ENCODE assay signal across 15 mouse cellular contexts in genomic region chr2:5824685-5825084, GRCm38 (mm10). TPM values are rescaled to one million over a fixed set of nuclear protein-coding genes. Genes with fewer than 3 reads are reported as not detected.
DNase-seq lines count a peak whose midpoint lies in the region; ATAC-seq and TF ChIP-seq lines count a peak whose summit lies in the region.
"Had no signal": no experiment of that assay in that cellular context is flagged by ENCODE, and none has a peak within 500 bp of the region (broad histone marks: within the 10 kb centered on the region; RNA-seq: fewer than 3 reads in every experiment).

No protein-coding gene starts in this region.

- H3K4me2 ChIP-seq in liver, embryonic 15.5 days = no peak overlapping the region
- H3K4me2 ChIP-seq in liver, embryonic 11.5 days = no peak overlapping the region
- no peak overlapping the region for H3K4me2 ChIP-seq in liver, postnatal 0 days (ENCODE audit: low read depth, low read length)
- H3K4me2 ChIP-seq: hindbrain, embryonic 14.5 days; intestine, embryonic 15.5 days; lung, embryonic 14.5 days; neural tube, embryonic 13.5 days had no signal

- TF ChIP-seq POLR2A in MEL (IDR thresholded peaks at IDR 0.05; ENCODE audit: control insufficient read depth in 1 of 2, insufficient read depth in 1 of 2, low read depth in 1 of 2, low read length in 2 of 2, poor library complexity in 1 of 2) = no peak

- no peaks in the 10 kb centered on the region for H3K27me3 ChIP-seq in liver, embryonic 15.5 days
- no peaks in the 10 kb centered on the region for H3K27me3 ChIP-seq in liver, embryonic 11.5 days (replicated peaks; ENCODE audit: control insufficient read depth, insufficient read depth, low read length)
- H3K27me3 ChIP-seq in MEL (ENCODE audit: control insufficient read depth in 1 of 2, insufficient read depth in 2 of 2, low read length in 2 of 2) = no peaks in the 10 kb centered on the region
- H3K27me3 ChIP-seq in liver, postnatal 0 days (ENCODE audit: insufficient read depth, low read length) = no peaks in the 10 kb centered on the region
- H3K27me3 ChIP-seq in splenic B cell, adult 2 months (ENCODE audit: control insufficient read depth, insufficient read depth, low read length, poor library complexity, severe bottlenecking) = no peaks in the 10 kb centered on the region
- H3K27me3 ChIP-seq: intestine, embryonic 15.5 days; neural tube, embryonic 13.5 days had no signal

- DNase-seq in liver, embryonic 11.5 days (ENCODE audit: low spot score) = no peak
- peak; percentile 88 for DNase-seq in MEL (ENCODE audit: low read depth, low spot score)
- no peak for DNase-seq in liver, postnatal 0 days
- DNase-seq in splenic B cell, adult 2 months (ENCODE audit: low read depth, low spot score) = peak; percentile 49
- no peak for DNase-seq in lung, postnatal 4 days
- no peak for DNase-seq in heart, postnatal 4 days
- DNase-seq: adrenal gland, adult 2 months; gastrocnemius, postnatal 14 days; thymus, postnatal 4 days had no signal

- peaks cover 54% of the 10 kb centered on the region for H3K36me3 ChIP-seq in liver, embryonic 15.5 days (replicated peaks)
- peaks cover 21% of the 10 kb centered on the region for H3K36me3 ChIP-seq in liver, embryonic 11.5 days (ENCODE audit: control insufficient read depth, insufficient read depth, low read length)
- H3K36me3 ChIP-seq in MEL (ENCODE audit: control insufficient read depth in 1 of 2, insufficient read depth in 2 of 2, low read length in 2 of 2) = peaks cover 11 to 12% of the 10 kb centered on the region in 2 experiments
- H3K36me3 ChIP-seq in liver, postnatal 0 days (replicated peaks; ENCODE audit: insufficient read depth, low read length) = peaks cover 16% of the 10 kb centered on the region
- peaks cover 7% of the 10 kb centered on the region for H3K36me3 ChIP-seq in splenic B cell, adult 2 months (ENCODE audit: control insufficient read depth, insufficient read depth, low read length, poor library complexity, severe bottlenecking)

- WGBS in liver, embryonic 15.5 days (ENCODE audit: insufficient replicate concordance) = 32% methylated on average over 5 of the region's 5 CpGs
- 60% methylated on average over 5 of the region's 5 CpGs for WGBS in liver, embryonic 11.5 days
- WGBS in liver, postnatal 0 days (ENCODE audit: insufficient replicate concordance) = 37% methylated on average over 5 of the region's 5 CpGs

- no peak for TF ChIP-seq EP300 in MEL (IDR thresholded peaks at IDR 0.05; ENCODE audit: low read depth in 1 of 2, low read length in 2 of 2)
- TF ChIP-seq EP300 in liver, postnatal 0 days (IDR thresholded peaks at IDR 0.05; ENCODE audit: low read depth) = no peak

- H3K27ac ChIP-seq in liver, embryonic 15.5 days (replicated peaks) = peak overlapping the region; percentile 55
- no peak overlapping the region; the same call in 1 of the 2 replicates for H3K27ac ChIP-seq in liver, embryonic 11.5 days (ENCODE audit: low read depth, low read length)
- peak overlapping the region; percentile 44; the same call in 1 of the 2 replicates for H3K27ac ChIP-seq in MEL (ENCODE audit: control insufficient read depth, low read depth, low read length)
- H3K27ac ChIP-seq in liver, postnatal 0 days (ENCODE audit: low read depth) = peak overlapping the region; percentile 75
- H3K27ac ChIP-seq: hindbrain, embryonic 14.5 days; intestine, embryonic 15.5 days; limb, embryonic 10.5 days; neural tube, embryonic 13.5 days had no signal

- H3K9ac ChIP-seq in liver, embryonic 15.5 days = no peak overlapping the region
- H3K9ac ChIP-seq in liver, embryonic 11.5 days (ENCODE audit: low read depth, low read length) = no peak overlapping the region
- H3K9ac ChIP-seq in MEL (ENCODE audit: control insufficient read depth, low read depth, low read length, poor library complexity, severe bottlenecking) = no peak overlapping the region
- no peak overlapping the region for H3K9ac ChIP-seq in liver, postnatal 0 days (replicated peaks)
- H3K9ac ChIP-seq: hindbrain, embryonic 14.5 days; intestine, embryonic 15.5 days; lung, embryonic 14.5 days; neural tube, embryonic 13.5 days had no signal

- H3K9me3 ChIP-seq in liver, embryonic 15.5 days (replicated peaks) = no peaks in the 10 kb centered on the region
- no peaks in the 10 kb centered on the region for H3K9me3 ChIP-seq in liver, embryonic 11.5 days (ENCODE audit: control insufficient read depth, low read length)
- H3K9me3 ChIP-seq in MEL (replicated peaks; ENCODE audit: insufficient read depth, low read length) = no peaks in the 10 kb centered on the region
- H3K9me3 ChIP-seq in liver, postnatal 0 days (ENCODE audit: low read length) = no peaks in the 10 kb centered on the region
- H3K9me3 ChIP-seq: intestine, embryonic 15.5 days; limb, embryonic 10.5 days; neural tube, embryonic 13.5 days had no signal

- TF ChIP-seq CTCF in MEL (IDR thresholded peaks at IDR 0.05 in 2 of 3, conservative IDR thresholded peaks at IDR 0.05 in 1 of 3; ENCODE audit: control insufficient read depth in 1 of 3, insufficient read depth in 1 of 3, low read depth in 2 of 3, low read length in 3 of 3, poor library complexity in 1 of 3, severe bottlenecking in 1 of 3) = no peak
- TF ChIP-seq CTCF in liver, postnatal 0 days (IDR thresholded peaks at IDR 0.05; ENCODE audit: low read depth) = no peak

- no peak for TF ChIP-seq RAD21 in MEL (IDR thresholded peaks at IDR 0.05; ENCODE audit: low read depth, low read length)

- peaks cover 17% of the 10 kb centered on the region for H3K4me1 ChIP-seq in liver, embryonic 15.5 days (replicated peaks)
- H3K4me1 ChIP-seq in liver, embryonic 11.5 days (replicated peaks; ENCODE audit: control insufficient read depth, insufficient read depth, low read length) = no peaks in the 10 kb centered on the region
- peaks cover 3 to 5% of the 10 kb centered on the region in 2 experiments; a peak in 3 of 4 replicates for H3K4me1 ChIP-seq in MEL (ENCODE audit: control insufficient read depth in 1 of 2, insufficient read depth in 2 of 2, low read length in 2 of 2)
- peaks cover 10% of the 10 kb centered on the region for H3K4me1 ChIP-seq in liver, postnatal 0 days (ENCODE audit: insufficient read depth)
- H3K4me1 ChIP-seq: intestine, embryonic 15.5 days; limb, embryonic 10.5 days; neural tube, embryonic 13.5 days had no signal

- no peak overlapping the region for H3K4me3 ChIP-seq in liver, embryonic 15.5 days (replicated peaks)
- no peak overlapping the region for H3K4me3 ChIP-seq in liver, embryonic 11.5 days (ENCODE audit: low read depth, low read length)
- no peak overlapping the region for H3K4me3 ChIP-seq in MEL (ENCODE audit: control insufficient read depth in 1 of 2, insufficient read depth in 1 of 2, low read depth in 2 of 2, low read length in 2 of 2)
- H3K4me3 ChIP-seq in liver, postnatal 0 days (ENCODE audit: low read depth, low read length) = no peak overlapping the region
- H3K4me3 ChIP-seq: intestine, embryonic 15.5 days; limb, embryonic 10.5 days; neural tube, embryonic 13.5 days had no signal

- no peak for ATAC-seq in liver, embryonic 15.5 days (ENCODE audit: insufficient read depth)
- ATAC-seq in liver, embryonic 11.5 days (replicated peaks; ENCODE audit: low FRiP score) = no peak
- ATAC-seq in liver, postnatal 0 days = no peak
- ATAC-seq: intestine, embryonic 15.5 days had no signal

- no peaks in the 10 kb centered on the region for H3K79me2 ChIP-seq in MEL (ENCODE audit: control insufficient read depth, insufficient read depth, low read length, poor library complexity)

TF ChIP-seq in MEL, 35 proteins besides CTCF, POLR2A, EP300 and RAD21:
- no peak for TF ChIP-seq HCFC1 (IDR thresholded peaks at IDR 0.05; ENCODE audit: low read depth, low read length)
- TF ChIP-seq TBP (IDR thresholded peaks at IDR 0.05; ENCODE audit: low read depth, low read length) = peak; percentile 79
- peak; percentile 79 for TF ChIP-seq GATA1 (IDR thresholded peaks at IDR 0.05; ENCODE audit: low read depth, low read length)

RNA-seq across cellular contexts. Expression of gene Nudt5, which starts 20.1 kb away (rescaled TPM):
- 41.1 and 47.0 TPM in 2 replicates for polyA plus RNA-seq in liver, embryonic 15.5 days (2015; fragmentation: Nextera tagmentation; extraction: Ambion mirVana)
- polyA plus RNA-seq in liver, embryonic 11.5 days (2014; fragmentation: Nextera tagmentation; extraction: Ambion mirVana) = 120 and 123 TPM in 2 replicates
- 82.1 and 100 TPM in 2 replicates for total RNA-seq in MEL (2012; rRNA removed)
- polyA plus RNA-seq in MEL (2012; ENCODE audit: insufficient read depth in 1 of 2, insufficient read length in 2 of 2, low read depth in 1 of 2, low replicate concordance in 2 of 2, missing spikeins in 1 of 2) = 100 to 1,000 TPM in 1 of 2 experiments, not detected in 1; 141 TPM
- polyA plus RNA-seq in liver, postnatal 0 days (2015; fragmentation: Nextera tagmentation; extraction: Ambion mirVana) = 23.8 and 25.7 TPM in 2 replicates
- total RNA-seq in heart, postnatal 4 days (2021) = 10 to 100 TPM; 33.1 to 34.5 TPM

RNA-seq across cellular contexts. Expression of gene Cdc123, which starts 20.3 kb away (rescaled TPM):
- polyA plus RNA-seq in liver, embryonic 15.5 days (2015; fragmentation: Nextera tagmentation; extraction: Ambion mirVana) = 130 and 139 TPM in 2 replicates
- polyA plus RNA-seq in liver, embryonic 11.5 days (2014; fragmentation: Nextera tagmentation; extraction: Ambion mirVana) = 278 and 298 TPM in 2 replicates
- total RNA-seq in MEL (2012; rRNA removed) = 190 and 192 TPM in 2 replicates
- polyA plus RNA-seq in MEL (2012; ENCODE audit: insufficient read depth in 1 of 2, insufficient read length in 2 of 2, low read depth in 1 of 2, low replicate concordance in 2 of 2, missing spikeins in 1 of 2) = 100 to 1,000 TPM; 338 to 770 TPM
- polyA plus RNA-seq in liver, postnatal 0 days (2015; fragmentation: Nextera tagmentation; extraction: Ambion mirVana) = 122 and 136 TPM in 2 replicates
- total RNA-seq in heart, postnatal 4 days (2021) = 100 to 1,000 TPM in 1 of 2 experiments, 10 to 100 TPM in 1; 93.8 to 111 TPM

RNA-seq across cellular contexts. Expression of gene Gm13199, which starts 38.0 kb away (rescaled TPM):
- polyA plus RNA-seq in liver, embryonic 15.5 days (2015; fragmentation: Nextera tagmentation; extraction: Ambion mirVana) = 0.45 and 0.50 TPM in 2 replicates
- polyA plus RNA-seq in liver, embryonic 11.5 days (2014; fragmentation: Nextera tagmentation; extraction: Ambion mirVana) = 2.0 TPM in 2 replicates
- total RNA-seq in MEL (2012; rRNA removed) = 0.35 and 0.39 TPM in 2 replicates
- polyA plus RNA-seq in MEL (2012; ENCODE audit: insufficient read depth in 1 of 2, insufficient read length in 2 of 2, low read depth in 1 of 2, low replicate concordance in 2 of 2, missing spikeins in 1 of 2) = 1 to 10 TPM in 1 of 2 experiments, not detected in 1; 4.8 TPM
- polyA plus RNA-seq in liver, postnatal 0 days (2015; fragmentation: Nextera tagmentation; extraction: Ambion mirVana) = 0.21 and 0.52 TPM in 2 replicates
- total RNA-seq in heart, postnatal 4 days (2021) = under 1 TPM in 1 of 2 experiments, not detected in 1; 0.47 TPM

Comparison
In these comparisons a context has a peak if more than half of its experiments do, and no peak if none do; other contexts are left out.
1. DNase-seq: peak in MEL (single experiment) and splenic B cell, adult 2 months (single experiment); none in liver, embryonic 11.5 days (single experiment), liver, postnatal 0 days (single experiment), lung, postnatal 4 days (0 of 2) and heart, postnatal 4 days (single experiment).